Mouse (Mus musculus): ENCODE results near the gene Dnah2.

DNA sequence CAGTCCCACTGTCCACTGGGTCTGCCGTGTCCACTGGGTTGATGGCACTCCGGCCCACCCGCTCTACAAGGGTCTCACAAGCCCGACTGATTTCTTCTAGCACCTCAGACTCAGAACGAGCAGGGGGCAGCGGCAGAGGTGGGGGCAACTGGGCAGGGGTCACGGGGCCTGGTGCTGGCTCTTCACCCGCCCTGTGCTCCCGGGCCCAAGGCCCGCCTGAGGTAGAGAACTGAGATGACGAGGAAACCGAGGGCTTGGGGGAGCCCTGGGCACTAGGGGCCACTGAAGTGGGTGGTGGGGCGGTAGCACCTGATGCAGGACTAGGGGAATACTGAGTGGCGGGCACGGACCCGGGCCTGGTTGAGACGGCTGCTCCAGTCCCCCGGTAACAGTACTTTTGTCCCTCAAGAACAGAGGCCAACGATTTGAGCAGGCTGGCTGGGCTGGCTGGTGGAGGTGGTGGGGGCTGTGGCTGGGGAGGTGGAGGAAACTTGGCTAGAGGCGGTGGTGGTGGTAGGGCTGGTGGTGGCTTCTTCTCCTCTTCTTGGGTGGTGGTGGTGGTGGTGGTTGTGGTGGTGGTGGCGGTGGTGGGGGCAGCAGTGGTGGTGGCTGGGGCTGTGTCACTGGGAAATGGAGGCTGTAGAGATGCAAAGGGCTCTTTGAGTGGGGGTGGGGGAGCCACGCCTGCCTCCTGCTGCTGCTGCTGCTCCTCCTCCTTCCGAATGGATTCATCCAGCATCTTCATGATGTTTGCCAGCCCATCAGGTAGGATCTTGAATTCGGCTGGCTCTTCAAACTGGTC is 144.1 kb downstream of the Dnah2 start:
- TF ChIP-seq POLR2A (IDR thresholded peaks at IDR 0.05; ENCODE audit: low read depth, low read length) (no peak), CTCF (IDR thresholded peaks at IDR 0.05; ENCODE audit: extremely low read depth, insufficient read length, insufficient replicate concordance, low read depth, low read length) (no peak)
